Mouse (Mus musculus) G1E (cell line): ENCODE measurements at regions not wholly inside any gene's neighbourhood (a gene's known extent, or its start where the extent isn't known, plus 50 kb on each side); places are given as distances from the start of the nearest gene placed in this dataset.

ENCODE experiments used
- CTCF ChIP-seq: IDR thresholded peaks from 2 replicates; pipeline ENCODE4 v1.5.1; 2012; ENCODE audit warnings: low read depth, low read length, inconsistent platforms, mixed read lengths
- GATA1 ChIP-seq: IDR thresholded peaks from 2 replicates; pipeline ENCODE4 v1.6.1; 2012; ENCODE audit warnings: borderline replicate concordance, low read length, inconsistent platforms, mixed read lengths
- GATA2 ChIP-seq: IDR thresholded peaks from 2 replicates; pipeline ENCODE4 v1.6.1; 2012; ENCODE audit warnings: low read depth, low read length, inconsistent platforms, borderline replicate concordance
- POLR2AphosphoS5 ChIP-seq: IDR thresholded peaks from 2 replicates; pipeline ENCODE4 v1.6.1; 2012; ENCODE audit warnings: low read depth, low read length, inconsistent platforms; ENCODE audit not compliant: insufficient replicate concordance
- TAL1 ChIP-seq: conservative IDR thresholded peaks from 2 replicates; pipeline ENCODE4 v1.6.1; 2012; ENCODE audit warnings: low read depth, low read length, inconsistent platforms, mixed read lengths

DNA sequence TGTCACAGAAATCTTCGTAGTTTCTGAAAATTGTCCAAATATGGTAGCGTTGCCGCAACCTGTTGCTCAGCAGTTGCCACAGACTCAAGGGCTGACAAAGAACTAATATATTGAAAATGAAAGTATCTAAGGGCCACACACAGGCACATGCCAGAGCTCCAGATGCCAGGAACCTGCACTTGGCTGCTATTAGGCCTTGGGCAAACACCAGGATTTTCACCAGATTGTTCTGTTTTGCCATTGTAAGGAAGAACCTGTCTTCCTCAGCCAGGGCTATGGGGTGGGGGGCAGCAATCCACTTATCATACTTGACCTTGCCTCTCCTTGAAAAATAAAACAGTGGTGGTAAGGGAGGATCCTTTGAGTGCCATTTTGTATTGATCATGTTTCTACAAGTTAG is 297.4 kb downstream of the Maf start:
- no peak for TF ChIP-seq GATA1
- no peak for TF ChIP-seq TAL1
- no peak for TF ChIP-seq CTCF
- TF ChIP-seq POLR2AphosphoS5 = no peak
- no peak for TF ChIP-seq GATA2
